Mouse (Mus musculus): ENCODE data around the gene Asb2. TPM values are rescaled to one million over a fixed set of nuclear protein-coding genes. Genes with fewer than 3 reads are reported as not detected.
A peak's percentile ranks its signal among the peaks of the same experiment; 100 is the strongest.

Asb2 gene
- total RNA-seq, 1 experiment from 2014 or later = not detected

DNA sequence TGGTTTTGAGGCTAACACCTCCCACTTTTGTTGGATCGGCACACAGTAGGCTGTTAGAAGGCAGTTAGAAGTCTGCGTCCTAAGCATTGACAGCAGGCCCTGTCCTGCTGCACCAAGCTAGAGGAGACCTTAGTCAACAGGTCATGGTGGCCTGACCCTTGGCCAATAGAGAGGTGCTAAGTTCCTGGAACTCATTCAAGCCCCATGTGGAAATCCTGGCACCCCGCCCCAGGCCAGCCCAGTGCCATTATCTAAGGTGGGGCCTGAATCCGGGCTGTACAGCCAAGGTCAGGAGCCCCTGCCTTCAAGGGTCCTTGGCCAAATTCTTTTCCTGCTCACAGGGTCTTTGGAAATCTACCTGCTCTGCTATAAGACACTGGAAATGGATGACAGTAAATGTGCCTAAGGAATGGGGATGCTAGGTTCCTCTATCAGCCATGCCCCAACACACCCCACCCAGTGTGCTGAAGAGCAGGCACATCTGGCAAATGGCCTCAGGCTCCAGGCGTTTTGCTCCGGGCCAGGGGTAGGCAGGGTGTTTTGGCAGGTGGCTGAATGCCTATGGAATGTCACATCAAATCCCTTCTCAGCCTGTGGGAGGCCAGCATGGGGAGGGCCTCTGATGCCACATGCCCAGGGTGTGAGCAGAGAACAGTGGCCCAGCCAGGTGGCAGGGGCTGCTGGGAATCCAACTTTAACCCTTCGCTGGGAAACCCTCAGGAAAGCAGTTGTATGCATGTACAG lies 27.2 kb downstream of the Asb2 start:
- no peak for ATAC-seq (ENCODE audit: extremely low read depth, insufficient number of reproducible peaks, low FRiP score, poor library complexity, severe bottlenecking)

DNA sequence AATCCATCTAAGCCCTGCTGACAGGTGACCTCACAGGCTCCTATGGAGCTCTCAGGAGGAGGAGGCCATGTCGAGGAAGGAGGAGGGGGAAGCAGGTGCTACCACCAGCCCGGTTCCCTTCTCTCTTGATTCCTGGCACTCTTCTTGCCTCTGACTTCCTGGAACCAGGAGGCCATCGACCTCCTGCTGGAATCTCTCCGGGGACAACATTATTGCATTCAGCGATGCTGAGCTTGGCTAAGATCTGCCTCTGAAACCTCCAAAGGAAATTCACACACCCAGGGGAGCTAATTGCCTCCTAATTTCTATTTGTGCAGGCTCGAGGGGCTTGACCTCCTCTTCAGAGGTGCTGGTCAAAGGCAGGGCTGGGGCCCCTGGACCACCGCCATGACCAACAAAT lies 28.7 kb downstream of the Asb2 start:
- no peak for ATAC-seq (ENCODE audit: extremely low read depth, insufficient number of reproducible peaks, low FRiP score, poor library complexity, severe bottlenecking)

DNA sequence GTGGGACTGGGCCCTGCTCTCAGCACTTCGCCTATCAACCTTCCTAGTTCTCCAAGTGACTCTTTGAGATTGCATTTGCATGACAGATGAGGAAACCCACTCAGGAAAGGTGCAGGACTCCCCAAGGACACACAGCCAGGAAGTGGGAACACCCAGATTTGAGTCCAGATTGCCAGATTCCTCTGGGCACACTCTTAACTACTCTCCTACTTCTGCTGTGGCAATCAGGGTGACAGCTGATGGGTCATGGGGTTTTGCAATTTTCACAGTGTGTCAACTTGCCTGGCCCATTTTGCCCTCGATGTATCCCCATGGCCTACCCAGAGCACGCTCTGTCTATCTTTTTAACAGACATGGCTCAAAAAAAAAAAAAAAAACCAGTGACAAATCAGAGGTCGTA lies 29.2 kb downstream of the Asb2 start:
- no peak for ATAC-seq (ENCODE audit: extremely low read depth, insufficient number of reproducible peaks, low FRiP score, poor library complexity, severe bottlenecking)

DNA sequence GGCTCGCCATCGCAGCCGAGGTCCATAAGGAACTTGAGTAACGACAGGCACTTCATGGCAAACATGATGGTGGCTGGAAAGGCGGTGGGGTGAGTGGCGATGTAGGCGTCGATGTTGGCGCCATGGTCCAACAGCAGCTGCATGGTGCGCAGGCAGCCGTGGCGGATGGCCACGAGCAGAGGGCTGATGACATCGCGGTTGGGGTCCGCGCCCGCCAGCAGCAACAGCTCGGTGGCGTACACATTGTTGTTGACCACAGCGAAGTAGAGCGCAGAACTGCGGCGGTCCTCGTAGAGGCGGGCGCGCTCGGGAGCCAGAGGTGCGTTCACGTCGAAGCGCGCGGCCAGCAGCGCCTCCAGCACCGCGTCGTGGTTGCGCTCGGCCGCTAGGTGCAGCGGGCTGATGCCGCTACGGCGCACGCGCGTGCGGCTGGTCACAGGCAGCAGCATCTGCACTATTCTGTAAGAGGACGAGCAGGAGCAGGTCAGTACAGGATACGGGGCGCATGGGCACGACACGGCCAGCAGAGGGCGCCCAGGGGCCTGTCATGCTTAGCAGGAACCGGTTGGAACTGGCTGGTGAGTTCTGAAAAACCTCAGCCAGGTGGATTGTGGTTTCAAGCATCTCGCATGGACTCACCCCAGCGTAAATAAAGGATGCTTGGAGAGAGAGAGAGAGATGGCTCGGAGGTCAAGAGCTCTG lies 30.5 kb downstream of the Asb2 start:
- peak; percentile 94 for ATAC-seq (ENCODE audit: extremely low read depth, insufficient number of reproducible peaks, low FRiP score, poor library complexity, severe bottlenecking)

DNA sequence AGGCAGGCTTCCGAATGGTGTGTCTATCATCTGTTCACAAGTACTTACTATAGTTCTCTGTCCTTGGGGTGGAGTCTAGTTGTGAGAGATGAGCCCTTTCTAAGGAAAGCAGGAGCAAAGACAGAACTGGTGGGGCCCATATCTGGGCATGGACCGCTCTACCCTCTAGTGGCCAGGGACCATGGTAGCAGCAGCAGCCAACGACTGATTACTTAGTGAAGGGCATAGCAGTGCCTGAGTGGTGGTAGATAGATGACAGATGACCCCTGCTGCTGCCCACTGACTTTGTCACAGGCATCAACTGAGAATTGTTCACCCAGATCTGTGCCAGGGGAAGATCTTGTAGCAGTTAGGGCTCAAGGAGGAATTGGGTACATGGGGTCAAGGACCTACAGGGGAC lies 33.0 kb downstream of the Asb2 start:
- peak; percentile 27; the same call in 1 of the 2 replicates for ATAC-seq (ENCODE audit: extremely low read depth, insufficient number of reproducible peaks, low FRiP score, poor library complexity, severe bottlenecking)

DNA sequence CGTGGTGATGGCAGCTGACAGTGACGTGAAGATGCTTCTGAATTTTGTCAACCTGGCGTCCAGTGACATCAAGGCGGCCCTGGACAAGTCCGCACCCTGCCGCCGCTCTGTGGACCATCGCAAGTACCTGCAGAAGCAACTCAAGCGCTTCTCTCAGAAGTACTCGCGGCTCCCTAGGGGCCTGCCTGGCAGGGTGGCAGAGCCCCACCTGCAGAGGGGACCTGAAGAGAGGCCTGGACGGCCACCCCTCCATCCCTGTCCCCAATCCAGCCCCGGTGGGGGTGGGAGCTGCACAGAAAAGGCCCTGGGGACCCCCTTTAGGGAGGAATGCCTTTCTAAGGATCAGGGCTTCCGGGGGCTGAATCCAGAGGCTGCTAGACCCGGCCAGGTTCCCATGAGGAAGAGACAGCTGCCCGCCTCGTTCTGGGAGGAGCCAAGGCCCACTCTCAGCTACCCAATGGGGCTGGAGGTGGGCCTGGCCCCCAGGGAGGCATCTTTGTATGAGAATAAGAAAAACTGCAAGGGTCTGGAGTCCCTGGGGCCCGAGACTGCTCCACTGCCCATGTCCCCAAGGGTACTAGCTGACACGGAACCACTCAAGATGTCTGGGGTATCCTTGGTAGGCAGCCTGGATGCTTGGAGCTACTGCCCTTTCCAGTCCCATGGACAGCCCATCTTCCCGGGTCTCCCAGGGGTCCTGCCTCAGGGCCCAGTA lies 39.8 kb downstream of the Asb2 start:
- ATAC-seq (ENCODE audit: extremely low read depth, insufficient number of reproducible peaks, low FRiP score, poor library complexity, severe bottlenecking) = no peak

DNA sequence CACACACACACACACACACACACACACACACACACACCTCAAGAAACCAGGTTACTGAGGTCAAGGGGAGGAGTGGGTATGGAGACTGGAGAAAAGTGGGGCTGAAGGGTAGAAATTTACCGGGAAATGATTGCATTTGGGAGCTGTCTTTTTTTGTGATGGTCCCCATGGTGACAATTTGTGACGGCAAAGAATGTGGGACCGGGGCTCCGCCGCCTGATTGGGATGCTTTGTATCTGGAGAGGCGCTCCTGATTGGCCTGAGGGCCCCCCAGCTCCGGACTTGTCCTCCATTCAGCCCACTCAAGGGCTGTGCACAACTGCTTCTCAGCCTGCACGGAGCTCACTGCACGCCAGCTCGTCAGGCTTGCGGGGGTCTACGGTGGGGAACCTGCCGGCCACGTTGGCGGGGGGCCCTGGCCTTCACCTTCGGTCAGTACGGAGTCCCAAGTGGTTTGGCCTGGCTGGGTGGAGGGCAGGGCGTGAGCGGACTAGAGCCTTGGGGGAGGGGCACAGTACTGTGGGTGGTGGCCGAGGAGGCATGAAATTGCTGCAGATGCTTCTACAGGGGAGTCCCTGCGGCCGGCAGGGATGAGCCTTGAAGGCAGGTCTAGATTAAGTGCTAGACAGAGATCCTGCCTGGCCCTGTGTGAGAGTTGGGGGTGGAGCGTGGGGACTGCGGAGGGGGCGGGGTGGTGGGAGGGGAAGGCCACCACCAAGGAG lies 41.0 kb downstream of the Asb2 start:
- ATAC-seq (ENCODE audit: extremely low read depth, insufficient number of reproducible peaks, low FRiP score, poor library complexity, severe bottlenecking) = no peak

DNA sequence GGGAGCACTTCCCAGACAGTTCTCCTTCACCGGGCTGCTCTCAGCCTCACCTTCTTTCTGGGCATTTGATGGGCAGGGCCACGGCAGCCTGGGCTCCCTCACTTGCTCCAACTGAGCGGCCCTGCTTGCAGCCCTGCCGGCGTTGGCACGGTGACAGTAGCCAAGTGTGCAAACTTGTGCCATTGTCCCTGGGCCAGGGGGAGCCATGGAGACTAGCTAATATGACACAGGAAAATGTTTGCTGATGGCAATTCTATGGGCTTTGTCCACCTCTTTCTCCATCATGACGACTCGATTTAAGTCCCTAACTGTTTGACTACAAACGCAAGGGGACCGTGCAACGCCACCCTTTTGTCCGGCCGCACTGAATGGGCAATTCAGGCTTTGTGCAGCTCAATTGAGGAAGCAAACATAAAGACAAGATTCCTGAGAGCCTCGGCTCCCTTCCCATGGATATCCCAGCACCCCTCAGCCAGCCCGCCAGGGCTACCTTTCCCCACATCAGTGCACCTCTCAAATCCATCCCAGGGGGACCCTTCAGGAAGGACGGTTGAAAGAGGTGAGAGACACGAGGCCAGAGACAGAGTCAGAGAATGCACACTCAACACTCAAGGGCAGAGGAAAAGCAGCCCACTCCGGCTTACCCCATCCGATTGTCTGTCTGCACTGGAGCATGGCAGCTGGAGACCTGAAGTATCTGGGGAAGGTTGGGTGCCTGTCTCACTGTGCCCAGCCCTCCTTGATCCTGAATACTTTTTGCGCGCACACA lies 41.7 kb downstream of the Asb2 start:
- ATAC-seq (ENCODE audit: extremely low read depth, insufficient number of reproducible peaks, low FRiP score, poor library complexity, severe bottlenecking) = no peak

DNA sequence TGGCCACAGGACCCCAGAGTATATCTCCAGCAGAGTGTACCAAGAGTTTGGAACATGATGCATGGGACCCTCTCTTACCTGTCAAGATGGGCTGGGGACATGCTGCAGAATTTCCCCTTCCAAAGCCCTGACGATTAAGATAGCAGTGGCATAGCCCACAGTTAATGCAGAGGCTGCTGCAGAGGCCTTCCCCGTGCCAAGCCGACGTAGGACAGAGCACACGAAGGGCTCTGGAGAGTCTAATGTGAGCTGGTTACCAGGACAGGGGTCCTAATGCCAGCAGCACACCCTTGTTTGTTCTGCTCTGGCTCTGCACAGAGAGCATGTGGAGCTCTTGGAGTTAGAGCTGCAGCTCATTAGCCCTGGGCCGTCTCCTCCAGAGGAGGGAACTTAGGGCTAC lies 42.5 kb downstream of the Asb2 start:
- no peak for ATAC-seq (ENCODE audit: extremely low read depth, insufficient number of reproducible peaks, low FRiP score, poor library complexity, severe bottlenecking)

DNA sequence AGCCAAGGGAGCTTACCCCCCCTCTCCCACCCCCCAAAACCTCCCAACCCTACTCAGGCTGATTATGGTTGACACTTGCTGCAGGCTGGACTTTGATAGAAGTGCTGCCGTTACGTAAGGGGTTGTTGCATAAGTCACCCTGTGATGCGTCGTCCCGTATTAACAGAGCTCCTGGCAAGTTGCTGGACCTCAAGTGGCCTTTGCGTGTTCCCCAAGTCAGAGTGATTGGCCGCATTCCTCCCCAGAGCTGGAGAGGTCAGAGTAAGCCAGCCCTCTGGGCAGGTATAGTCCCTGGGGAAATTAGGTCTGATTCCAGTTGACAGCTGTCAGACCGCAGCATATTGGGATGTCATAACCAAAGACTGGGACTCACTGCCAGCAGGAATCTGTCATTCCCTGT lies 43.9 kb downstream of the Asb2 start:
- no peak for ATAC-seq (ENCODE audit: extremely low read depth, insufficient number of reproducible peaks, low FRiP score, poor library complexity, severe bottlenecking)

DNA sequence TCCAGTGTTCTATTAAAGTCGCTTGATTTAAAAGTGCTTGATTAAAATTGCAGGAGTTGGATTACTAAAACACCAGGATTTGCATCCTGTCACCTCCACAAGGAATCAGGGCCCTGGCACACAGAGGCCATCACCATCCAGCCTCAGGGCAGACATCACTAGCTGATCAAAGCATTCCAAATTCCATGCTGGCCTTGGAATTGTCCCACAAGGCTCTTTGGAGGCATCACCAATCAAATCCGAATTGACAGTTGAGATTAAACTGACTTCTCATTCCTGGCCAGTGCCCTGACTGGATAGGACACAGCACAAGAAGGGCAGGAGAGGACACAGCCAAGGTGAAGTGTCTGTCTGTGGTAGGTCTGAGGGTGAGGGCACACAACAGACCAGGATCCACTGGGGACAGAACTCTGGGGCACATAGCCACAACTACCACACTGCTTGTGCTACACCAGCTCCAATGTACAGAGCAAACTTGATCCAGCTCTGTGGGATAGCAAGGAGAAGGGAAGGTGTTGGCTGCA lies 45.0 kb downstream of the Asb2 start, which contains the start of gene Fam181a:
Gene Fam181a (plus strand): TSS at position 232 of the 524 bp plus-strand sequence.
- ATAC-seq (ENCODE audit: extremely low read depth, insufficient number of reproducible peaks, low FRiP score, poor library complexity, severe bottlenecking) = no peak

DNA sequence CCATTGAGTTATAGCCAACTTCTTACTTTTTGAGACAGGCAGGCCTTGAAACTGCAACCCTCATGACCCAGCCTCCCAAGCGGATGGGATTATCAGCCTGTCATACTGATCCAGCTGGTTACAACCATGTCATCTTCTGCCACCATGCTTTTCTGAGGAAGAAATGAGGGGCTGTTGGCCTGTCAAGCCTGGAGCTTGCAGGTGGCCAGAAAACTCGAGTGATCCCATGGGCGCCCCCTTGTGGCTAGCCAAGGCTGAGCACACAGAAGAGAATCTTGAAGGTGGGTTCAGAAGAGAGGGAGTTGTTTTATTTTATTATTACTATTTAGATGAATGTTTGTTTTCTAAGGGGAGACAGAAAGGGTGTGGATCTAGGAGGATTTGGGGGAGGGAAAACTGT lies 49.1 kb downstream of the Asb2 start:
- ATAC-seq (ENCODE audit: extremely low read depth, insufficient number of reproducible peaks, low FRiP score, poor library complexity, severe bottlenecking) = peak; percentile 25; the same call in 1 of the 2 replicates

DNA sequence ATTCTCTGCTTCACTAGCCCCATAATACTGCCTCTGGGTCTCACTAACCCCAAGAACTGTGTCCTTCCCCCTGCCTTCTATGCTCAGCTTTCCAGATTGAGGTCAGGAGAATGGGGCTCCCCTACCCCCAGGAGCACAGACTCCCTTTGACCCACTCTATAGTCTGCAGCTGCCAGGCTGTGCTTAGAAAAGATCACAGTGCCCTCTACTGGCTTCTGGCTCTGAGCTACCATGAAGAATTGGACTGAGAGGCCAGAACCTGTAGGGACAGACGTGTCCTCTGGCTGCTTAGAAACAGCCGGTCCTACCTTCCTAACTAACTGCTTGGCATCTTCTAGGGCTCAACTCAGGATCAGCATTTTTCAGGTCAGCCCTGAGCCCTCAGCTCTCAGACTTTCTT lies 49.6 kb downstream of the Asb2 start:
- no peak for ATAC-seq (ENCODE audit: extremely low read depth, insufficient number of reproducible peaks, low FRiP score, poor library complexity, severe bottlenecking)

DNA sequence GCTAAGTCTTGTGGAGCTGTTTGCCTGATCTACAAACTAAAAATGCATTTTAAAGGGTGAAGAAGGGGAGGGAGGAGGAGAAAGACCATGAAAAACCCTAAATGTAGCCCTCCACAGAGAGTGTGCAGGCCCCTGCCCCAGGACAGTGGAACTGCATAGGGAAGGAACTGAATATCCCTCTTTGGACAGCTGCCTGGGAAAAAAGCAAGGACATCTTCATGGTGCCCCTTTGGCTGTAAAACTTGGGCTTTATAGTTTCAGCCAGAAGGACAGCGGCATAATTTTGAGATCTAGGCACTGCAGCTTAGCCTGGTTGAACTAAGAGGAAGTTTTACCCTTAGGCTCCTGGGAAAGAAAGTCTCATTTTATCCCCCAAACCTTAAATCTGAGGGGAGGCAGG lies 52.8 kb downstream of the Asb2 start:
- no peak for ATAC-seq (ENCODE audit: extremely low read depth, insufficient number of reproducible peaks, low FRiP score, poor library complexity, severe bottlenecking)

DNA sequence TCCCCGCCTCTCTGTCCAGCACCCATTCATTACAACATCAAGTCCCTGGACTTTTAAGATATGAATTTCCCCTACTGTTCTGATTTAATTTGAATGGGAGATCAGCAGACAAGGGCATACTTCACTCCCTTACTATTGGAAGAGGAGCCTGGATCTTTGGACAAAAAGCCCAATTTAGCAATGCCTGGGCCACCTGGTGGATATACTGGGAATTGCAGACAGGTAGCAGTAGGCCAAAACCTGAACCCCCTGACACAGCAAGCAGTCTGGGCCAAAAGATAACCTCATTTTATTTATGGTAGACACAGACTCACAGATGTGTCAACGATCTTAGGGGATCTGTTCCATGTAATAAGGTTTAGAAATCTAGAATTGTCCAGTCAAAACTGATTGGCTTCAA lies 54.2 kb downstream of the Asb2 start:
- no peak for ATAC-seq (ENCODE audit: extremely low read depth, insufficient number of reproducible peaks, low FRiP score, poor library complexity, severe bottlenecking)

DNA sequence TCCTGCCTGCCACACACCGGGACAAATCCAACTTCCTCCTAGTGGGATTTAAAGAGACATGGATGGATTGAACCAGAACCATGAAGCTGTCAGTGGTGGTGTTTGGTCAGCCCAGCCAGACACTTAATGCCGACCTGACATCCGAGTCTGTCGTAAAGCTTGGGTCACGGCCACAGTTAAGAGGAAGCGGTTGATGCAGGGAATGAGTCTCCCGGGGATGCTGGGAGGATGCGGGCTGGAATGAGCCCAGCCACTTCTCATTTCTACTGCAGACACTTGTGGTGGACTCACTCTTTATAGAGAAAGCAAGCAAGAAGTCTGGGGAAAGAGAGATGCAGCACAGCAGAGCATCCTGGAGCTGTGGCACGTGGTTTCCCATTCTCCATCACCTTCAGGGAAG lies 55.3 kb downstream of the Asb2 start:
- ATAC-seq (ENCODE audit: extremely low read depth, insufficient number of reproducible peaks, low FRiP score, poor library complexity, severe bottlenecking) = no peak

DNA sequence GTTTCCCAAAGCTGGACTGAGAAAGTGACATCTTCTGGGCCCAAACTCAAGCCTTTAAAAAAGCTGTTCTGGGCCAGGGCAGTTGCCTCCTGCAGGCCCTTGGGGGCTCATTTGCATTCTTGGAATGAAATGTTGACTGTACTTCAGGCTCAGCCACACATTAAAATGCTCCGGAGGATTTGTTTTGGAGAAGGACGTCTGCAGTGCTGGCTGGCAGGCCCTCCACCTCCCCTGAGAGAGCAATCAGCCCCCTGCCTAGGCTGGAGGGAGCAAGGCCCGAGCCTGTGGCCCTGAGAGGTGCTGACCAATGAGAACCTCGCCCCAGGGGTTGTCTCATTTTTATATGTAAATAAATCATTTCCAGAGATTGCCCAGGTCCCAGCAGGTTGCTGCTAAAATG lies 59.5 kb downstream of the Asb2 start:
- ATAC-seq (ENCODE audit: extremely low read depth, insufficient number of reproducible peaks, low FRiP score, poor library complexity, severe bottlenecking) = no peak

DNA sequence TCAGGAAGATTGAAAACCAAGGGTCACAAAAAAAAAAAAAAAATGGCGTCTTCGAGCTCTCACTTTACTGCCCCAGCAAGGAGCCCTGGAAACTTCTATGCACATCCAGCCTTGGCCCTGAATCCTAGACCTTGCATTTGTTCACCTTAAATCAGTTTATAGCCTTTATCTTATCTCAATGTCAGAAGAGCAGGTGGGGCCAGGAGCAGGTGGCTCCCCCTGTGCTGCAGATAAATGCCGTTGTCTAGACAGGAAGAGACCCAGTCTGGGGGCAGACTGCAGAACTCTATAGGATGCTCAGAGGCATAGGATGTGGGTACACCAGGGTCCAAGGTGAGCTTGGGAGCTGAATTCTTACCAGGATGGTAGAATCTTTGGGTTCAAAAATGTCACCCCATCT lies 63.4 kb downstream of the Asb2 start:
- ATAC-seq (ENCODE audit: extremely low read depth, insufficient number of reproducible peaks, low FRiP score, poor library complexity, severe bottlenecking) = no peak

Data from neutrophil, adult 5-6 weeks (primary cell).